Mouse (Mus musculus) kidney, postnatal 4 days (tissue): ENCODE data around the gene Vmn1r19.
"Not testable (repeated sequence)": the region's sequence is repeated elsewhere in the genome, so short reads cannot be mapped to it uniquely, and the experiment has no call there.

Experiments
- DNase-seq, 2 experiments: peaks; one replicate each; pipeline ENCODE4 v3.0.0; 2021; ENCODE audit warnings: mixed read lengths in 2 of 2

Vmn1r19 gene

DNA sequence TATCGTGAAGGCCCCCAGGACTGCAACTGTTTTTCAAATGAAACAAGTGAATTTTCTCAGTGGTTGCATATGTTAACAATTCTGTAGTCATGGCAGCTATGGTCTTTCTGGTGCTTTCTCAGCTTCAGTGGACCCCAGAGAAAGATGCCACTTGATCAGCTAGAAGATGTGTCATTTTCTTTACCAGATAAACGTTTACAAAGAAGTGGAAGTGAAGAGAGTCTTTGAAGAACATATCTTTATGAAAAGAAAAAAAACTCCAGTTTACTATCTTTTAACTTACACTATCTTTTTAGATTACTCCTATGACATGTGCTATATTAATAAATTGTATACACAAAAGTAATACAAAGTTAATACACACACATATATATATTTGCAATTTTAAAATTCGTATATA lies at the start of gene Vmn1r19:
Gene Vmn1r19 (plus strand): TSS at position 301 of the 400 bp plus-strand sequence.
- DNase-seq, result not testable (repeated sequence)

DNA sequence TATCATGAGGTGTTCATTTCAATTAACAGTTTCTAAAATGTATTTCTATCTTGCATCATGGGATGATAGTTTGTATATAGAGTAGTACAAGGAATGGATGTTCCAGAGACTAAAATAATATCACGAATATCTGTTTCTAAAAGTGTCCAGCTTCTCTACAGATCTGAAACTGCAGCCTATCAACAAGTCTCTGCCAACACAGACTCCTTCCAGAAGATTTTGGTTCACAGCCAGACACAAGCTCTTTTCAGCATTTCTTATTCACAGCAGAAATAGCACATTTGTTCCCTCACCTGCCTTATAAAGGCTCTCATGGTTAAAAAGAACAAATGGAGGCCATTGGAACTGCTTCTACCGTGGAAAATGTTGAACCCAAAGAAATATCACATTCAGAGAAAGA lies 46.7 kb upstream of the Vmn1r19 start:
- DNase-seq, result no peak

DNA sequence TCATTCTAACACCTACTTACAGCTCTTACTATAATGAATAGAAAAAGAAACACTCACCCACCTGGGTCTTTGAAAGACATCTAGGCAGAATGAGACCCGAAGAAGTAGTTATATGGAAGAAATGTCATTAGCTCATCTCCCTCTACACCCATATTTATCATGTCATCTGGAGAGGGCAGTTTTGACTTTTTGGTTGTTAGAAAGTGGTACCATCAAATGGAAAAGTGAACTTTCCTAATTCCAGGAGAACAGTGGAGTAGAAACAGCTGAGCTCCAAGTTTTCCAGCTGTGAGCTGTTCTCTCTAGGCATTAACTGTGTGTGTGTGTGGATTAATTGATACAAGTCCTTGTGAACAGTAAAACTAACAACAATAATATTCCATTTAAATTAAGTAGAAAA lies 40.0 kb upstream of the Vmn1r19 start, which contains the start of gene Vmn1r17:
Gene Vmn1r17 (minus strand): TSS at position 101 of the 400 bp plus-strand sequence.
- DNase-seq, result no peak

DNA sequence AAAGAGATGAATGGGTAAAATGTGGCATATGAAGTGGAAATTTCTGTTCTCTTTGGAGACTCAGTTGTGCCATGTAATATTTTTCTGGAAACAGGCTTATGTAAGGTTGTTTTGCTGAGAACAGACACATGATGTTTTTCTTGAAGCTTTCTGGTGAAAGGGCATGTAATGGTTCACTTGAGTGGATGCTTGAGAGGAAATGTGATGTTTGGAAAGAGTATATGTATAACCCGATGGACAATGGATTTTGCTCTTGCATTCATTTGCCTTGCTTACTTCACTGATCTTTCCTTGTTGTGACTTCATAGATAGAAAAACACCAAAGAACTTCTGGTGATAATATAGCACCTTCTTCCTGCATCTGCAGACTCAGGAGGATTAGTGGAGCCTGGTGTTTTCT lies 37.7 kb upstream of the Vmn1r19 start:
- DNase-seq, result not testable (repeated sequence)

DNA sequence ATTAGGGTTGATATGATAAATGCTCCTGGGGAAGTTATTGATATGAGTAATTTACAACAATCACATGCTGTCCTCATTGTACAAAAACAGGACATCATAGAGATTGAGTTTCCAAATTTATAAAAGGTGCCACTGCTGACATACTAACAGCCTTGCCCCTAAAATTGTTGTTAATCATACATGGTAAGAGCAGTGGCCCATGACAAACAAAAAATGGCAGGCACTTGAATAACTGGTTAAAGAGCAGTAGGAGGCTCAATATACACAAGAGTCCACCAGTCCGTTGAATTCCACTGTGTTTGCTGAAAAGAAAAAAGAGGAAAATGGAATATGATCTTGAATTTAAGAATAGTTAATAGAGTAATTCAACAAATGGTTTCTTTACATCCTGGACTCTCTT lies 36.1 kb upstream of the Vmn1r19 start:
- DNase-seq, result no peak

DNA sequence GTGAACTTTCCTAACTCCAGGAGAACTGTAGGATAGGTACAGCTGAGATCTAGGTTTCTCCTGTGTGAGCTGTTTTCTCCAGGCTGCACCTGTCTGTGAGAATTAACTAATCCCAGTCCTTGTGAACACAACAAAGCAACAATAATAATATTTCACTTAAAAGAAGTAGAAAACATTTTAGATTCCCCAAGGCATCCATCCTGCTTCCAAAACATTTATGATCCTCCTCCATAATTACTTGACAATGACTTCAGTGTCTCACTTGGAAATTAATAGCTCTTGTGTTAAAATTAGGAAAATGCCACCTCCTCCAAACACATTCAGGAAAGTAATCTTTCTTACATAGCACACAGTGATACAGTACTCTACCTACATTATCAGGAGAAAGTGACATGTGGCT lies 7.9 kb upstream of the Vmn1r19 start, which contains the start of gene Vmn1r18:
Gene Vmn1r18 (minus strand): TSS at position 101 of the 400 bp plus-strand sequence.
- DNase-seq, result no peak

DNA sequence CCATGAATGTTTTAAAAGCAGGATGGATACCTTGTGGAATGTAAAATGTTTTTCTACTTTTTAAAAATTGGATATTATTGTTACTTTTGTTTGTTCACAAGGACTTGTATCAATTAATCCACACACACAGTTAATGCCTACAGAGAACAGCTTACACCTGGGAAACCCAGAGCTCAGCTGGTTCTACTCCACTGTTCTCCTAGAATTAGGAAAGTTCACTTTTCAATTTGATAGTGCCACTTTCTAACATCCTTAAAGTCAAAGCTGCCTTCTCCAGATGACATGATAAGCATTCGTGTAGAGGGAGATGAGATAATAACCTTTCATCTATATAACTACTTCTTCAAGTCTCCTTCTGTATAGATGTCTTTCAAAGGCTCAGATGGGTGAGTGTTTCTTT lies 25.1 kb downstream of the Vmn1r19 start, which contains the start of gene Vmn1r20:
Gene Vmn1r20 (plus strand): TSS at position 301 of the 400 bp plus-strand sequence.
- no peak for DNase-seq

DNA sequence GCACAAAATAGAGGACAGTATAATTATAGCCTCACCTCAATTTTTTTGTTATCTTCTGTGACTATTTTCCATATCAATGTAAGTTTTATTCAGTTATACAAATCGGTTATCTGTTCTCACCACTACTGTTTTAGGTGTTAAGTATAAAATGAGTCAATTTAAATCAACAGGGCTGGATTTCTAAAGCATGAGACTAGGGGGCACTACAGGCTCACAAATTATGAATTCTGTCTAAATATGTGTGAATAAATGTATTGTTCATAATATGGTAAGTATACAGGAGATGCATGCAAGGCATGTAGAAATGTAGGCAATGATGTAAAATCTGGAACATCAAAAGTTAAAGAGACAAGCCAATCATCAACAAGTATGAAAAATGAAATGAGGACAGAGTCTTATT lies 27.6 kb downstream of the Vmn1r19 start:
- DNase-seq, result no peak
